Mouse (Mus musculus) stomach, embryonic 14.5 days (tissue): ENCODE measurements around the gene Gsta1. TPM values are rescaled to one million over a fixed set of nuclear protein-coding genes. Genes with fewer than 3 reads are reported as not detected.
A peak's percentile ranks its signal among the peaks of the same experiment; 100 is the strongest.

ENCODE experiments used
- ATAC-seq: fragments of 200-750 bp; cut with Nextera tagmentation; 2 replicates; pipeline ENCODE4 v1.8.0; 2017; ENCODE audit warnings: low read depth, moderate TSS enrichment; ENCODE audit not compliant: insufficient number of reproducible peaks, insufficient read depth, low FRiP score
- H3K27ac ChIP-seq: fragments of 300-500 bp; sonication (generic); 2 replicates; pipeline ENCODE4 v1.5.1; 2014; ENCODE audit warnings: mild to moderate bottlenecking, low read length, moderate library complexity, mixed read lengths
- H3K27me3 ChIP-seq: fragments of 300-500 bp; sonication (generic); 2 replicates; pipeline ENCODE4 v1.6.1; 2014; ENCODE audit warnings: low read length, control low read depth, mixed read lengths; ENCODE audit not compliant: control insufficient read depth, insufficient read depth
- H3K36me3 ChIP-seq: fragments of 300-500 bp; sonication (generic); 2 replicates; pipeline ENCODE4 v1.6.1; 2014; ENCODE audit warnings: mild to moderate bottlenecking, control low read depth, low read length, moderate library complexity, mixed read lengths; ENCODE audit not compliant: control insufficient read depth, insufficient read depth
- H3K4me1 ChIP-seq: fragments of 300-500 bp; sonication (generic); 2 replicates; pipeline ENCODE4 v1.6.1; 2014; ENCODE audit warnings: low read length, control low read depth, mixed read lengths; ENCODE audit not compliant: control insufficient read depth, insufficient read depth
- H3K4me2 ChIP-seq: fragments of 300-500 bp; sonication (generic); replicated peaks from 2 replicates; pipeline ENCODE4 v1.6.1; 2014; ENCODE audit warnings: low read depth, low read length, control low read depth
- H3K4me3 ChIP-seq: fragments of 300-500 bp; sonication (generic); 2 replicates; pipeline ENCODE4 v1.5.1; 2014; ENCODE audit warnings: low read depth, low read length, control low read depth
- H3K9ac ChIP-seq: fragments of 300-500 bp; sonication (generic); replicated peaks from 2 replicates; pipeline ENCODE4 v1.6.1; 2014; ENCODE audit warnings: low read depth, mild to moderate bottlenecking, control low read depth, low read length, moderate library complexity, mixed read lengths
- H3K9me3 ChIP-seq: fragments of 300-500 bp; sonication (generic); 2 replicates; pipeline ENCODE4 v1.6.1; 2016; ENCODE audit warnings: low read depth, low read length, control low read depth; ENCODE audit not compliant: control insufficient read depth
- WGBS: fragments of 180-500 bp; shearing (Covaris S2); extraction: QIAGEN DNeasy Blood & Tissue Kit; methylation state at CpG from one replicate; pipeline ENCODE4 v1.1.7; 2014; 5-methylcytosine and 5-hydroxymethylcytosine counted together
- polyA plus RNA-seq: library from polyadenylated mRNA; unstranded; fragments of >200 nt; fragmentation: Nextera tagmentation; extraction: Ambion mirVana; gene quantifications from 2 replicates; pipeline ENCODE4 v1.2.1, GENCODE M21; 2014

Gene Gsta1
- polyA plus RNA-seq, 1 experiment from 2014 or later = 9.6 TPM

DNA sequence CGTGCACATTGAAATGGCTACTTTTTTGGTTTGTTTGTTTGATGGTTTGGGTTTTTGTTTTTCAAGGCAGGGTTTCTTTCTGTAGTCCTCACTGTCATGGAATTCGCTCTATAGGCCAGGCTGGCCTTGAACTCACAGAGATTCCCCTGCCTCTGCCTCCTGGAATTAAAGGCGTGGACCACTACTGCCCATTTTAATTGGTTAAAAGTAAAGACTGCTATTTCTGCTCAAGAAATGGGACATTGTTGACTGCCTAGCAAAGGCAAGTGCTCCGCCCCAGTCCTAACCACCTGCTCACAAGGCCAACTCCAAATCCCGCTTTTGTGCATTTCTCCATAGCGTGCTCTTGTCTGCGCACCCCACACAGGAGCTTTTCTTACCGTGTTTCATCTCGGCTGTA, 32.7 kb upstream of the Gsta1 start:
- Histone ChIP-seq H3K4me3 (no peak overlapping the region), H3K27ac (no peak overlapping the region), H3K9ac (no peak overlapping the region), H3K4me1 (no peaks in the 10 kb centered on the region), H3K9me3 (no peaks in the 10 kb centered on the region), H3K4me2 (no peak overlapping the region), H3K36me3 (no peaks in the 10 kb centered on the region; the same call in 1 of the 2 replicates), H3K27me3 (no peaks in the 10 kb centered on the region)
- WGBS = 94% methylated on average over 9 of the region's 9 CpGs
- ATAC-seq = no peak

DNA sequence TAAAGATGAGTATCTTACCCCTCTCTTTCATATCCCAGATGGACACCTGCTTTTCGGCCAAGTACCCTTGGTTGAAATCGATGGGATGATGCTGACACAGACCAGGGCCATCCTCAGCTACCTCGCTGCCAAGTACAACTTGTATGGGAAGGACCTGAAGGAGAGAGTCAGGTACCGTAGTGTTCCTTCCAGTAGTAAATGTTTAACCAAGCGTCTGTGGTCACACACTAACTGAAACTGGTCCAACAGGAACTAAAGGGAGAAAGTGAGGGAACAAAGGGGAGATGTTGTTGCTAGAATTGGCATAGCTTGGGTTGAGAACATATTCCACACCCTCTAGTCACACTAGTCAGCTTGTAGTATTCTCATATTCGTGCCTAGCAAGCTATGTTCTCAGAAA, 26.3 kb upstream of the Gsta1 start:
- H3K4me1 ChIP-seq = no peaks in the 10 kb centered on the region
- no peaks in the 10 kb centered on the region for H3K27me3 ChIP-seq
- no peak overlapping the region for H3K4me3 ChIP-seq
- WGBS = 80% methylated on average over 6 of the region's 6 CpGs
- peak overlapping the region; percentile 76; the same call in 1 of the 2 replicates for H3K27ac ChIP-seq
- H3K9me3 ChIP-seq = no peaks in the 10 kb centered on the region
- ATAC-seq = peak; percentile 86
- H3K36me3 ChIP-seq = peaks cover 7% of the 10 kb centered on the region
- no peak overlapping the region for H3K4me2 ChIP-seq
- H3K9ac ChIP-seq = no peak overlapping the region

DNA sequence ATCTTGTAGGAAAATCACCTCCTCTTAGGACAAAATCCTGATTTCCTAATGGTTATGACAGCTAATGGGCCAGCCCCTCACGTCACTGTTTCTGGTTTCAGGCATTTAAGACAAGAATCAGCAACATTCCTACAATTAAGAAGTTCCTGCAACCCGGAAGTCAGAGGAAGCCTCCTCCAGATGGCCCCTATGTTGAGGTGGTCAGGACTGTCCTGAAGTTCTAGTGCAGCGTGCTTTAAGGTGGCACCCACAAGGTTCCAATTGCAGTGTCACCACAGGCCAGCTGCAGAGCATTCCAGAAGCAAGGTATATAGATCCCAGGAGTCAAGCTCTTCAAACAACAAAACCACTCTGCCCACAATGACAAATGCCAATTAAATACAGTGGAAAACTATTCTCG, 21.5 kb upstream of the Gsta1 start:
- H3K27ac ChIP-seq = no peak overlapping the region
- no peaks in the 10 kb centered on the region for H3K27me3 ChIP-seq
- WGBS = 64% methylated on average over 4 of the region's 4 CpGs
- H3K4me3 ChIP-seq = no peak overlapping the region
- H3K4me1 ChIP-seq = peaks cover 5% of the 10 kb centered on the region; the same call in 1 of the 2 replicates
- no peak overlapping the region for H3K4me2 ChIP-seq
- no peaks in the 10 kb centered on the region for H3K9me3 ChIP-seq
- peaks cover 7% of the 10 kb centered on the region for H3K36me3 ChIP-seq
- no peak overlapping the region for H3K9ac ChIP-seq
- no peak for ATAC-seq

DNA sequence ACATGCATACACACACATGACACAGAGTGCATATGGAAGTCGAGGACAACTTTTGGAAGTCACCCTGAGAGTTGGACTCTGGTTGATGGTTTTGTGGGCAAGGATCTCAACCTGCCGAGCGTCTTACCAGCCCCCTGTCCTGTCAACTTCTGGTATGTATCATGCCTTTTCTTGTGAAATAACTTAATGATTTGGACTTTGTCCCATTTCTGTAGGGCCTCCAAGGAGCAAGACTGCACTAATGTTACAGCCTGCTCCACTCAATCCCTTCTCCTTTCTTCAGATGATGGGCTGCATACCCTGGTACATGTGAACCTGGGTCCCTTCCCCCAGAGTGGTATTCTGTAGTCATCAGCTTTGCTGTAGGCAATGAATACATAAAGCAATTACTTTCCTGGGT, 20.4 kb upstream of the Gsta1 start:
- no peak for ATAC-seq
- Histone ChIP-seq H3K27me3 (no peaks in the 10 kb centered on the region), H3K4me1 (peaks cover 5% of the 10 kb centered on the region; the same call in 1 of the 2 replicates), H3K36me3 (peaks cover 7% of the 10 kb centered on the region), H3K4me3 (no peak overlapping the region), H3K9ac (no peak overlapping the region), H3K27ac (no peak overlapping the region), H3K9me3 (no peaks in the 10 kb centered on the region), H3K4me2 (no peak overlapping the region)
- 84% methylated on average over 3 of the region's 3 CpGs for WGBS

DNA sequence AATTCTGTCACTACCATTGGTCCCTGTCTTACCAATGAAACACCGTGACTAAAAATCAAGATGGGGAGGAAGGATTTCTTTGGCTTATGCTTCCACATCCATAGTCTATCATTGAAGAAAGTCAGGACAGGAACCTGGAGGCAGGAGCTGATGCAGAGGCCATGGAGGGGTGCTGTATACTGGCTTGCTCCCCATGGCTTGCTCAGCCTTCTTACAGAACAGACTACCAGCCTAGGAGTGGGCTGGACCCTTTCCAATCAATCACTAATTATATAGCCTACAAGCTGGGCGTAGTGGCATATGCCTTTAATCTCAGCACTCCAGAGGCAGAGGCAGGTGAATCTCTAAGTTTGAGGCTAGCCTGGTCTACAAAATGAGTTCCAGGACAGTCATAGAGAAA, 19.6 kb upstream of the Gsta1 start:
- peaks cover 7% of the 10 kb centered on the region for H3K36me3 ChIP-seq
- no peak overlapping the region for H3K4me3 ChIP-seq
- WGBS = 97% methylated on average over 2 of the region's 2 CpGs
- no peaks in the 10 kb centered on the region for H3K9me3 ChIP-seq
- H3K4me2 ChIP-seq = no peak overlapping the region
- no peak overlapping the region for H3K9ac ChIP-seq
- ATAC-seq = no peak
- peaks cover 5% of the 10 kb centered on the region; the same call in 1 of the 2 replicates for H3K4me1 ChIP-seq
- H3K27me3 ChIP-seq = no peaks in the 10 kb centered on the region
- H3K27ac ChIP-seq = no peak overlapping the region

DNA sequence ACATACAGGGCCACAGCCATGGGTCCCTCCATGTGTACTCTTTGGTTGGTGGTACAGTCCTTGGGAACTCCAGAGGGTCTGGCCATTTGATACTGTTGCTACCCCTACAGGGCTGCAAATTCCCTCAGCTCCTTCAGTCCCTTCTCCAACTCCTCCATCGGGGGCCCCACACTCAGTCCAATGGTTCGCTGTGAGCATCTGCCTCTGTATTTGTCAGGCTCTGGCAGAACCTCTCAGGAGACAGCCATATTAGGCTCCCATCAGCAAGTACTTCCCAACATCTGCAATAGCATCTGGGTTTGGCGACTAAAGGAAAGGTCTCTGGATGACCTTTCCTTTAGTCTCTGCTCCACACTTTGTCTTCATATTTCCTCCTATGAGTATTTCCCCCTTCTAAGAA, 18.9 kb upstream of the Gsta1 start:
- Histone ChIP-seq H3K27me3 (no peaks in the 10 kb centered on the region), H3K9me3 (no peaks in the 10 kb centered on the region), H3K4me2 (no peak overlapping the region), H3K36me3 (peaks cover 7% of the 10 kb centered on the region), H3K9ac (no peak overlapping the region), H3K27ac (peak overlapping the region; percentile 84), H3K4me1 (peaks cover 5% of the 10 kb centered on the region; the same call in 1 of the 2 replicates), H3K4me3 (no peak overlapping the region)
- ATAC-seq = no peak
- WGBS = 87% methylated on average over 3 of the region's 3 CpGs

DNA sequence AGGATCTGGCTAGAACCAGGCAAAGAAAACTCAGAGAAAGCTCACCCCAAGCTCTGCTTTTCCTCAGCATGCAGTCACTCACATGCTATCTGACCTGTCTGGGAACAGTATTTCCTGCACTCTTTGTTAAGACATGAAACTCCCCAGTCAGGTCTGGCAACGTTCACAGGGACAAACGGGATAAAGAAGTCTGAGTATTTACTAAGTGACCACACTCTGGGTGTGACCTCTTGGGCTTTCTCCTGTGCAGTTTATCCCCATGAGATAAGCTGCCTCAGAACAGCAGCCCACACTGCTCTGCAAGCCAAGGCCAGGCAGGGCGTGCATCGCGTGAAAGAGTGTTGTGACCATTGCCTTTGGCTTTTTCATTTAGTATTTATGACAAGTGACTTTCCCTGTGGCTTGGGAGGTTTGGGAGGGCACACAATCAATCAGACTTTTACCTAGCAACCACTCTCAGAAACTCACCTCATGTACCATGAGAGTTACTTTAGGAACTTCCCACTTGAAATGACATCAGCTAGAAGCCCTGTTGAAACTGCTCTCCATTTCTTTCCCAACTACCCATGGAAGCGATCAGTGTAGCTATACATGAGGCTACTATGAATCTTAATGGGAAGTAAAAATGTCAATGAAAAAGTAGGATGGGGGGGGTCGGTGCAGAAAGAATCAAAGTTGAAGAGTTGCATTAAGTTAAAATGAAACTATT, 18.0 kb upstream of the Gsta1 start:
- ATAC-seq = peak; percentile 93
- 59% methylated on average over 7 of the region's 7 CpGs for whole genome bisulfite sequencing
- H3K27ac ChIP-seq = peak overlapping the region; percentile 84

DNA sequence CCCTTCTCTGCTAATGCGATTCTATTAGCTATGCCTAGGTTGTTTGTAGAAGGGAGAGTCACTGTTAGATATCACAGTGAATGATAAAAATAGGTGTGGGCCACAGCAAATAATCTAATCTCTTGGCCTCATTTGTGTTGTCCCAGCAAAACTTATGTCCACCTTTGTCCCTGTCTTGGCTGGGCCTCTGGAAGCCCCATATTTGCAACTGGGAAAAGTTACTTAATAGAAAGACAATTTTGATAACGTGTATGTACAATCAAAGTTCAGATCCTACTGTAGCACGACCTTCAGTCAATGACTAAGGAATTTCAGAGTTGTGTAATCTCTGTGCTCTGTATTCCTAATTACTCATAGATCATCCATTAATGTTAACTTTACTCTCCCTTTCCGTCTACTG, 13.4 kb upstream of the Gsta1 start:
- Histone ChIP-seq H3K4me1 (peaks cover 5% of the 10 kb centered on the region; the same call in 1 of the 2 replicates), H3K9me3 (no peaks in the 10 kb centered on the region; the same call in 1 of the 2 replicates), H3K4me3 (no peak overlapping the region), H3K36me3 (no peaks in the 10 kb centered on the region), H3K27me3 (no peaks in the 10 kb centered on the region), H3K4me2 (no peak overlapping the region), H3K9ac (no peak overlapping the region), H3K27ac (no peak overlapping the region)
- ATAC-seq = peak; percentile 69
- WGBS = 65% methylated on average over 4 of the region's 4 CpGs

More for the DNA sequence above, 18.0 kb upstream of the Gsta1 start:
- Histone ChIP-seq H3K4me3 (no peak overlapping the region), H3K36me3 (peaks cover 7% of the 10 kb centered on the region; the same call in 1 of the 2 replicates), H3K27me3 (no peaks in the 10 kb centered on the region), H3K9me3 (no peaks in the 10 kb centered on the region), H3K4me1 (peaks cover 5% of the 10 kb centered on the region; the same call in 1 of the 2 replicates), H3K9ac (no peak overlapping the region), H3K4me2 (no peak overlapping the region)
